Mouse (Mus musculus): ENCODE measurements at regions not wholly inside any gene's neighbourhood (a gene's known extent, or its start where the extent isn't known, plus 50 kb on each side); places are given as distances from the start of the nearest gene placed in this dataset.

DNA sequence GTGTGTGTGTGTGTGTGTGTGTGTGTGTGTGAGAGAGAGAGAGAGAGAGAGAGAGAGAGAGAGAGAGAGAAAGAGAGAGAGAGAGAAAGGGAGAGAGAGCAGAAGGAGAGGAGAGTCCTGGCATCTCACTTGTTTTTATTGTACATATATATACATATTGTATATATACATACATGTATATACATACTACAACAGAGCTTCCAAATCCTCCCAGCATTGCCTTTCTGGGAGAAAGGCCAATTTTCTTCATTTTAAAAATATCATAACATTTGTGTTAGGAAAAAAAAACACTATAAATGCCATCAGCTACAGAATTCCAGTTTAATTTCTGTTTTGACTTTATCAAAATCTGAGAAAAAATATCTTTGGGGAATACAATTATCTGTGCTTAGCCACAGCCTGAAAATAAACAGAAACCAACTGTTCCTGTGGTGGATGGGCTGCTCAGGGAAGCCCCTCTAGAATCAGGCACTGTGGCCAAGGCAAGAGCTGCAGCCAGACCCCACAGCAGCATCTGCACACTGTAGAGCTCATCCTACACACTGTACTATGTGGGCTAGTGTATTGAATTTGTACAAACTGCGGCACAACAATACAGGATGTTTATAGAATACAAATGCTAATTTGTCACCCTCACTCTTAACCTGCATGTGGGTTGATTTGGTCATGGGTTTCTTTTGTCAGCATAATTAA is 64.6 kb upstream of the Mgmt start:
- no peak for DNase-seq

DNA sequence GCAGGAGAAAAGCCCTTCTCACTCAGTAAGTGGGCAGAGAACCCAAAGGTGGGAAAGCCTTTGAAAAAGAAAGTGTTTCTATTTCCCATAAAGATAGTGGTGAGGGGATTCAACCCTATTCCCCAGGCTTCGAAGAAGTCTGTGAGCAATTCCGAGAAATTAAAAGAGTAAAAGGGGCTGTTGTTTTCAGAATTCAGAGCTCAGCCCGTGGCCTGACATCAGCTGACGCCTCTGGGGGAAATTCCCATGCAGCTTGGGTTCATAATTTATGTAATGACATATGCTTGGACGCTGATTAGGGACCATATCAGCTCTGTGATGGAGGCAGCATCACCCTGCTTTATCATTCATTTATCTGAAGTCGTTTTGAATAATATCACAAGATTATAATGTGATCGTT is 62.0 kb upstream of the Mgmt start:
- no peak for DNase-seq

DNA sequence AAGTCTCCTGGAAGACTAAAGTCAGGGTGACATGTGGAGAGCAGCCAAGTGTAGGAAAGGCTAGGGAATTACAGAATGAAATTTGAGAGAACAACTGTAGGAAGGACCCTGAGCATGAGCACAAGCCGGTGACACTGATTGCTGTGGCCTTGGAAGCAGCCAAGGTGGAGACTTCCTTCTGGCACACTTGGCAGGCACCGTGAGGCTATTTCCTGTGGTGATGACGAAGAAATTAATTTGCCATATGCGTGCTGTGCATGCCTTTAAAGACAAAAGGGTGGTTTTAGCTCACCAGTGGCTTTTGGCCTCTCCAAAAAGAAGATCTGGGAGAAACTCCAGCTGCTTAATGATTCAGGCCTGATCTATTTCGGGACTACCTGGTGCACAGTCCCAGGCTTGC is 55.4 kb upstream of the Mgmt start:
- peak; percentile 62 to 73 for DNase-seq

DNA sequence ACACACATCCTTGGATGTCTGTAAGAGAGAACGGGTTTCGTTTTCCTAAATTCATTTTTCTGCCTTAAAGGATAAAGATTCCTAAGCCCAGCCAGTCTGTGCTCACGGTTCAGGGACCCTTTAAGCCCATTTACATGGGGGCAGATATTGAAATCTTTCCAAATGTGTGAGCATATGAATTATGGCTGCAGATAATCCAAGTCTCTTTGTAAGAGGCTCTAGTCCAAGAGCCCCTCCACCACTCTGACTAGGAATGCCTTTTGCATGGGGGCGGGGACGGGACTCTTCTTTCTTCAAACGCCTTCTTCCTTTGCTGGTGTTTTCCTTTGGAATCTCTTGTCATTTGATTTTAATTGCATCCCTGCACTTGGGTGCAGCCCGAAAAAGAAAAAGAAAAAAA is 54.2 kb upstream of the Mgmt start:
- DNase-seq = no peak

DNA sequence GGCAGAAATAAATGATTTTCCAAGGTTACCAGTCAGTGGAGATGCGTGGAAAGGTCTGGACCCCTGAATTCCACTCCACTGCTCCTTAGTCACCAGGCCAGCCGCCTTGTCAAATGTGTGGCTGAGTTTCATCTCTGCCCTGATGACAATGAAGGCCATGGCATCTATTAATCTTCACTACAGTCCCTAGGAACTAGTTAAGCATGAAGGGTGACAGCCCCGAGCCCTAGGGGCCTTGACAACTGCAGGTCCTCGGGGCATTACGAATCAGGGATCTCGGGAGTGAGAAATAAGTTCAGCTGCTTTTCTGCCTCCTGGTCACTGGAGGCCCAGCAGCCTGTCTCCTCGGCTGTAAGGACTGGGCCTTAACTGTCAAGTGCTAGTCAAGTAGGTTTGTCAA is 51.7 kb upstream of the Mgmt start:
- DNase-seq = no peak

DNA sequence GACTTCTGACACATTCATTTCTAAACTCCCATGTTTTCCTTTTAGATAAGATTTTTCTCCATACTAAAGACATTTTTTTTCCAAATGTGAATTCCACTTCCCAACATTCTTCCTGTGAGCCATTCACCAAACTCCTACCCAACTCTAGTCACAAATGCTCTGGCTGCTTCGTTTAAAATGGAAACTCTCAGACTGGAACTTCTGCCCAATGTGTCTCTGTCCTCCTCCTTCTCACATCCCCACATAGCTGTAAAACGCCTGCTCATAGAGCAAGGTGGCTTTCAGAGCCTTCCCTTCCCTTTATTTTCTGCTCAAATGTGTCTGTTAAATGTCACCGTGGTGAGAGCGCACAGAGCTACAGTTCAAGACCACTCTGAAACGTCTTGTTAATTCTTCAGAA is 50.1 kb upstream of the Mgmt start:
- DNase-seq = no peak
